Mouse (Mus musculus) intestine, embryonic 14.5 days (tissue): ENCODE results near the gene Gm13698. TPM values are rescaled to one million over a fixed set of nuclear protein-coding genes. Genes with fewer than 3 reads are reported as not detected.
"Not testable (repeated sequence)": the region's sequence is repeated elsewhere in the genome, so short reads cannot be mapped to it uniquely, and the experiment has no call there.

Source experiments
- ATAC-seq: fragments of 200-750 bp; cut with Nextera tagmentation; replicated peaks from 2 replicates; pipeline ENCODE4 v1.8.0; 2017; ENCODE audit warnings: low read depth, moderate number of reproducible peaks, moderate TSS enrichment, moderate library complexity; ENCODE audit not compliant: low FRiP score, low TSS enrichment
- DNase-seq: peaks from one replicate; pipeline ENCODE4 v3.0.0-alpha.2; 2018; ENCODE audit warnings: low spot score
- H3K27ac ChIP-seq: fragments of 300-500 bp; sonication (generic); 2 replicates; pipeline ENCODE4 v1.5.1; 2014; ENCODE audit warnings: low read depth, mild to moderate bottlenecking, control low read depth
- H3K27me3 ChIP-seq: fragments of 300-500 bp; sonication (generic); replicated peaks from 2 replicates; pipeline ENCODE4 v1.6.1; 2014; ENCODE audit warnings: low read length, control low read depth; ENCODE audit not compliant: control insufficient read depth, insufficient read depth
- H3K36me3 ChIP-seq: fragments of 300-500 bp; sonication (generic); 2 replicates; pipeline ENCODE4 v1.6.1; 2014; ENCODE audit warnings: low read length, control low read depth; ENCODE audit not compliant: control insufficient read depth, insufficient read depth
- H3K4me1 ChIP-seq: fragments of 300-500 bp; sonication (generic); replicated peaks from 2 replicates; pipeline ENCODE4 v1.6.1; 2014; ENCODE audit warnings: low read length, control low read depth, mixed read lengths; ENCODE audit not compliant: control insufficient read depth, insufficient read depth
- H3K4me2 ChIP-seq: fragments of 300-500 bp; sonication (generic); 2 replicates; pipeline ENCODE4 v1.6.1; 2014; ENCODE audit warnings: low read length
- H3K4me3 ChIP-seq: fragments of 300-500 bp; sonication (generic); 2 replicates; pipeline ENCODE4 v1.5.1; 2014; ENCODE audit warnings: low read depth, low read length, control low read depth, mixed read lengths
- H3K9ac ChIP-seq: fragments of 300-500 bp; sonication (generic); 2 replicates; pipeline ENCODE4 v1.6.1; 2014; ENCODE audit warnings: mild to moderate bottlenecking, low read length
- H3K9me3 ChIP-seq: fragments of 300-500 bp; sonication (generic); 2 replicates; pipeline ENCODE4 v1.6.1; 2016; ENCODE audit warnings: low read length, control low read depth; ENCODE audit not compliant: control insufficient read depth
- WGBS: fragments of 180-500 bp; shearing (Covaris S2); extraction: QIAGEN DNeasy Blood & Tissue Kit; methylation state at CpG from one replicate; pipeline ENCODE4 v1.1.7; 2014; 5-methylcytosine and 5-hydroxymethylcytosine counted together
- polyA plus RNA-seq: library from polyadenylated mRNA; unstranded; fragments of >200 nt; fragmentation: Nextera tagmentation; extraction: Ambion mirVana; gene quantifications from 2 replicates; pipeline ENCODE4 v1.2.1, GENCODE M21; 2014

Gm13698 gene
- polyA plus RNA-seq, 1 experiment from 2014 or later, result not detected

DNA sequence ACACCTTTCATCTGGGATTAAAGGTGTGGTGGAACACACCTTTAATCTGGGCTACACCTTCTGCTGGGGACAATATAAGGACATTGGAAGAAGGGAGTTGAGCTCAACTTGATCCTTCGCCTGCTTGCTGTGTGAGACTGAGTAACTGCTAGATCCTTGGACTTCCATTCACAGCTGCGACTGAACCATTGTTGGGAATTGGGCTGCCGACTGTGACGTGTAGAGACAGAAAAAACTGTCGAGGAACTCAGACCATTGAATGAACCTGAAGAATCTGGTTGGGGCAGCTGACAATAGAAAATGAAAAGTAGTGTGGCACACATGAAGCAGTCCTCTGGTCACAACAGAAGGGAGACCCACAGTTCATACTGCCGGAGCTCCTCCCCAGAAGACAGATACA lies 28.9 kb downstream of the Gm13698 start, which contains the start of gene Gm13697:
TSS of gene Gm13697 (plus strand) at position 301 of the 400 bp plus-strand sequence.
- H3K27me3 ChIP-seq, H3K27ac ChIP-seq, H3K4me3 ChIP-seq, H3K4me2 ChIP-seq, ATAC-seq, H3K4me1 ChIP-seq, DNase-seq, H3K36me3 ChIP-seq, H3K9ac ChIP-seq, H3K9me3 ChIP-seq: not testable (repeated sequence)
- WGBS, result no CpG with 5 or more reads among the region's 6 CpGs

DNA sequence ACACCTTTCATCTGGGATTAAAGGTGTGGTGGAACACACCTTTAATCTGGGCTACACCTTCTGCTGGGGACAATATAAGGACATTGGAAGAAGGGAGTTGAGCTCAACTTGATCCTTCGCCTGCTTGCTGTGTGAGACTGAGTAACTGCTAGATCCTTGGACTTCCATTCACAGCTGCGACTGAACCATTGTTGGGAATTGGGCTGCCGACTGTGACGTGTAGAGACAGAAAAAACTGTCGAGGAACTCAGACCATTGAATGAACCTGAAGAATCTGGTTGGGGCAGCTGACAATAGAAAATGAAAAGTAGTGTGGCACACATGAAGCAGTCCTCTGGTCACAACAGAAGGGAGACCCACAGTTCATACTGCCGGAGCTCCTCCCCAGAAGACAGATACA lies 34.8 kb downstream of the Gm13698 start, which contains the start of gene Gm13691:
TSS of gene Gm13691 (plus strand) at position 301 of the 400 bp plus-strand sequence.
- H3K4me1 ChIP-seq, DNase-seq, ATAC-seq, H3K4me3 ChIP-seq, H3K9ac ChIP-seq, H3K4me2 ChIP-seq, H3K9me3 ChIP-seq, H3K27me3 ChIP-seq, H3K27ac ChIP-seq, H3K36me3 ChIP-seq: not testable (repeated sequence)
- no CpG with 5 or more reads among the region's 6 CpGs for WGBS

DNA sequence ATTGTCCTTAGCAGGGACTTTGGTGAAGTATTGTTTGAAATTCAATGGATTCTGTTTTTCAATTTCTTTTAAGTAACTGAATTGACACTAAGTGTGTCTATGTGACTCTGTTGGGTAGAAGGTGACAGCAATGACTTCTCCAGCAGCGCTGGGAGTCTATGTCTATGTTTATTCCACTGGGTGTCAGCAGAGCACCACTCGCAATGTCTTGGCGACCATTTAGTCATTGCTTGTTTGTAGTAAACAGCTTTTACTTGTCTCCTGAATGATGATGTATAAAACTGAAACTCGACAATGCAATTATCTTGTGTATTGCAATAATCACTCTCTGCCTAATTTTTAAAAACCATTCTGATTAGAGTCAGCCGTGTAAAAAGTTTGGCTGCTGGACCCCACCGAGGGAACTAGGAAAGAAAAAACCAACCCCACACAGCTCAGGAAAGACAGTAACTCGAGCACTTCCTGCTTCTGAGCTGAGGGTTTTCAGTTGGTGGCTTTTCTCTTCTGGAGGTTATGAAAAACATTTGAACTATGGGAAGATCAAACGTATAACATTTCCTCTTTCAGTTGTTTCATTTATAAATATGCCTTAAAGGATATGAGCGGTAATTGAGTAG lies 38.3 kb downstream of the Gm13698 start:
- ATAC-seq, H3K27me3 ChIP-seq, H3K9ac ChIP-seq, H3K27ac ChIP-seq, H3K36me3 ChIP-seq, H3K4me2 ChIP-seq, H3K4me3 ChIP-seq, H3K4me1 ChIP-seq, DNase-seq, H3K9me3 ChIP-seq: not testable (repeated sequence)
- WGBS, result 44% methylated on average over 7 of the region's 9 CpGs

DNA sequence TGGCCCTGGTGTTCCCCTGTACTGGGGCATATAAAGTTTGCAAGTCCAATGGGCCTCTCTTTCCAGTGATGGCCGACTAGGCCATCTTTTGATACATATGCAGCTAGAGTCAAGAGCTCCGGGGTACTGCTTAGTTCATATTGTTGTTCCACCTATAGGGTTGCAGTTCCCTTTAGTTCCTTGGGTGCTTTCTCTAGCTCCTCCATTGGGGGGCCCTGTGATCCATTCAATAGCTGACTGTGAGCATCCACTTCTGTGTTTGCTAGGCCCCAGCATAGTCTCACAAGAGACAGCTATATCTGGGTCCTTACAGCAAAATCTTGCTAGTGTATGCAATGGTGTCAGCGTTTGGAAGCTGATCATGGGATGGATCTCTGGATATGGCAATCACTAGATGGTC lies 39.0 kb downstream of the Gm13698 start:
- ATAC-seq, H3K4me2 ChIP-seq, H3K4me3 ChIP-seq, H3K27me3 ChIP-seq, H3K4me1 ChIP-seq, DNase-seq, H3K27ac ChIP-seq, H3K9me3 ChIP-seq, H3K9ac ChIP-seq, H3K36me3 ChIP-seq: not testable (repeated sequence)
- WGBS, result no CpG with 5 or more reads among the region's 3 CpGs

Other genes with a start within 250 kb of the Gm13698 start
- gene Itgav, start 231.3 kb upstream of the Gm13698 start, polyA plus RNA-seq, result 75.3 and 85.3 TPM in 2 replicates
- gene Fam171b, start 143.1 kb upstream of the Gm13698 start, polyA plus RNA-seq, result 13.9 and 18.4 TPM in 2 replicates
- not detected in 2 replicates for gene Zswim2, start 14.5 kb upstream of the Gm13698 start, polyA plus RNA-seq
- not detected in 2 replicates for gene Gm13693, start 5.8 kb downstream of the Gm13698 start, polyA plus RNA-seq
- not detected in 2 replicates for gene Gm13695, start 11.6 kb downstream of the Gm13698 start, polyA plus RNA-seq
- gene Gm13696, start 17.4 kb downstream of the Gm13698 start, polyA plus RNA-seq, result not detected in 2 replicates
- gene Gm13694, start 23.2 kb downstream of the Gm13698 start, polyA plus RNA-seq, result not detected in 2 replicates
- gene Gm13697, start 29.1 kb downstream of the Gm13698 start, polyA plus RNA-seq, result not detected in 2 replicates
- gene Gm13691, start 34.9 kb downstream of the Gm13698 start, polyA plus RNA-seq, result not detected in 2 replicates